Mouse (Mus musculus) gastrocnemius, postnatal 36 days (tissue): ENCODE results near the gene Col7a1. TPM values are rescaled to one million over a fixed set of nuclear protein-coding genes. Genes with fewer than 3 reads are reported as not detected.

Source experiments
- DNase-seq, 2 experiments: peaks; one replicate each; pipeline ENCODE4 v3.0.0; 2022
- intact Hi-C: fragments of 180-260 bp; cut with DNase I; formaldehyde crosslinking; loops from one replicate; pipeline ENCODE4 v1.15.1; 2025
- long read RNA-seq, 2 experiments: library from polyadenylated mRNA; stranded (forward); transcript quantifications; one replicate each; pipeline ENCODE4 v2.0.0; 2021
- total RNA-seq, 2 experiments: library from RNA; stranded (reverse); gene quantifications; 2 replicates each; pipeline ENCODE4 v1.2.3; 2021

Gene Col7a1
- 1 to 10 TPM; 2.4 TPM for total RNA-seq
- long read RNA-seq, experiment 1, partial matches to known transcripts = 2 of 3 reads
- long read RNA-seq, experiment 1, other reads (novel, unspliced or antisense) = 1 of 3 reads
- long read RNA-seq, experiment 2, partial matches to known transcripts = 1 of 1 reads
- long read RNA-seq, experiment 2, other reads (novel, unspliced or antisense) = 0 of 1 reads

DNA sequence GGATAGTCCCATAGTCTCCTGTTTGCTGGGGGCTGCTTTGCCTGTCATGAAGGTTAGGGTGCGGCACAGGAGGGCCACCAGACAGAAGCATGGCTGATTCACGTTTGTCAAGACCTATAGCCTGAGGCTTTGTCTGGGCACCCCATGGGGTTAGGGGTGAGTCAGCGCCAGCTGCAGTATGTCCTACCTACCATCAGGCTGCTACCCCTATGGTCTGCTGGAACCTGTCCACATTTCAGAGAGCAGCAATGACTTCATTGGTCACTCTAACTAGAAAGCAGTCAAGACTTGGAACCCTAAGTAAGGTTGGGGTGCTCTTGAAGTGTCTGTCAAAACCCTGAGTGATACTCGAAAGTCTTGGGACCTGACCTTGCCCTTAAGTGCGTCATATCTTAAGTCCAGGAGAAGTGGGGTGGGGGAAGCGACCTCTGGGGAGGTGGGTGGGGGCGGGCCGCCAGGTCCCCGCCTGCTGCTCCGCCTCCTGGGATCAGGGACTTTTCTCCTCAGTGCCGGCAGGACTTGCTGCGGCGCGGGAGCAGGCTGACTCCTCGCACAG, at the start of gene Col7a1:
Col7a1 (plus strand) TSS at position 506 of the 556 bp plus-strand sequence.
- intact Hi-C loops = no loop called here
- DNase-seq = no peak

DNA sequence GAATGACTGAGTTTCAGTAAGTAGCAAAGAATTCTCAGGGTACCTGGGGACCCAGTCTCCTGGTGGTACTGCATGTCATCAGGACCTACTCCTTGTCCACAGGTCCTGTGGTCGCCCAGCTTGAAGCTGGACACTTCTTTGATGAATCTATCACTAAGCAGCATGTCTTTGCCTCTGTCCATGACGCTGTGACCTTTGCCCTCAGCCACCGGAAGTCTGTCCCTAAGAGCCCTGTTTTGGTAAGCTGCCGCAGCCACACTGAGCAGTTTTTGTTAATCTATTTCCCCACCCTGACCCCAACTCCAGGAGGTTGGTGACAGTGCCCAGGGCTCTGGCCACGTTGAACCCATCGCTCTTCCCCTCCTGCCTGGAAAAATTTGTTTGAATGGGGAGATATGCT, 41.1 kb upstream of the Col7a1 start:
- intact Hi-C loops = no loop called here
- DNase-seq = no peak

DNA sequence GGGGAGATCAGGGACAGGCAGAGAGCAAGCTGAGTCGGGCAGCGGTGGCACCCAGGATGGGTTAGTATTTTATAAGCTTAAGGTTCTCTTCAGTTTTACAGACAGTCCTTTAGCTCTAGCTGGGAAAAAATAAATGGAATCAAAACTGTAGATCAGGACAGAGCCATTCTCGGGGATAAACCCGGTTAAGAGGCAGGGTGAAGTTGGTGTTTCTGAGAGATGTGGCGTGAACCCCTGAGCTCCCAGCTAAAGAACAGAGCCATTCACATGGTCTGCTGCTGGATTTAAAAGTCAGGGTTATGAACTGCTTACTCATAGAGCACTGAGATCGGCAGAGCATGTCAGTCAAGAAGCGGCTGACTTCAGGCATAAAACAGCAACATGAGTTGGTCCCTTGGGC, 40.2 kb upstream of the Col7a1 start:
- intact Hi-C loops = no loop called here
- DNase-seq = no peak

DNA sequence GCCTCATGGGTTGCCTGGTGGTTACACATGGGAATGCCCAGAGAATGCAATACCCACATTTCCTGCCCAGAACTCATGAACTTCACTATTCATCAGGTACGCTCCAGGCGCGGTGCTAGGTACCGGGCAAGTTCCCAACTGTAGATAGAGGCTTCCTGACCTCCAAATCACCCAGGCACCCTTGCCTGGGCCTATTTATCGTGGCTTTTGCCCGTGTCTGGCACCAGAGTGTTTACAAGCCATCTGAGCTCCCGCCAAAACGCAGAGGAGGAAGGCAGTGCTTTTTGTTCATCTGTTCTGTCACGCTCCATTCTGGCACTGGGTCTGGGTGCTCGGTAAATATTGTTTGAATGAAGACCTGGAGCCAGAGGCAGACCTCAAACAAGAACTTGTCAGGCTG, 39.8 kb upstream of the Col7a1 start:
- no peak for DNase-seq
- intact Hi-C loops = no loop called here

DNA sequence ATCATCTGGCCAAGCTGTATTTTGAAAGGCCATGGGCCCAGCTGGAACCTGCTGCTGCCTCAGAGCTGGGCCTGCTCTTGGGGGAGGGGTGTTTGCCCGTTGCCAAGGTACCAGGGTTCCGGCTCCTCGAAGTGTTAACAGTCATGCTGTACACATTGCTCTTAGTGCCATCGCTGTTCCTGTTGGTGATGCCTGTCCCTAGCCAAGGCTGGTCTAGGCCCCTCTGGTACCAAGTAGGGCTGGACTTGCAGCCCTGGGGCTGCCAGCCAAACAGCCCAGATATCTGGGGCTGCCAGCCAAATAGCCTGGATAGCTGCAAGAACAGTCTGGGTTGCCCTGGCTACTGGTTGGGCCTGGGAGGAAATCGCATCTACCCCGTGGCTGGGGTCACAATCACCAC, 38.9 kb upstream of the Col7a1 start, which contains the start of gene Tmem89:
Tmem89 (plus strand) TSS at position 129 of the 400 bp plus-strand sequence.
- no peak for DNase-seq
- intact Hi-C loops = no loop called here

DNA sequence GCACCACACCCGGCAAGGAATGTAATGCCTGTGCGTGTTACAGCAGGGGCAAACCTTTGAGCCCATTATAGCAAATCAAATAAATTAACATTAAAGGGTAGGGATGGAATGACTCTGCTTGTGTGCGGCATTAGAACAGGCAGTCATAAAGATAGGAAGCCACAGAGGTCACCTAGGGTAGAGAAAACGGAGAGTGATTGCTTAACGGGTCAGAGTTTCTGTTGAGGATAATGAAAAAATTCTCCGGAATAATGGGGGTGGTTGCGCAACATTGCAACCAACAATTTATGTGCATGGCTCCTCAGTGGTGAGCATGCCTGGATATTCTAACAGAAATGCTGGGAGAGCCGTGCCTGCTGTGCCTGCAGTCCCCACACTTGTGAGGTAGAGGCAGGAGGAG, 27.5 kb upstream of the Col7a1 start:
- DNase-seq = no peak

DNA sequence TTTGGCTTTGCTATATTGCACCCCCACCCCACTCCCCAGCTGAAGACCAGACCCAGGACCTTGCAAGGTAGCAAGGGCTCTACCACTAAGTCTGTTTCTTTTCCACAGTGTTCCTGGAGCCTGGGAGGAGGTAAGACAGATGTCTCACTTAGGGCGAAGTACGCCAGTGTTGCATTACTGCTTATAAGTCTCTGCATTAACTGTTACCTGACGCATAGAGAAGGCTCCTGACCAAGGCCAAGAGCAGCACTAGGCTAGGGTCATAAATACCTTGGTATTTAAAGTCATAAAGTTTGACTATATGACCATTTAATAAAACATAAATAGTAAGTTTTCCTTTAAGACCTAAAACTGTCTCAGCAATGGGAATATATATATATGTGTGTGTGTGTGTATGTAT, 25.0 kb upstream of the Col7a1 start:
- intact Hi-C loops = no loop called here
- no peak for DNase-seq

More for the DNA sequence above, 27.5 kb upstream of the Col7a1 start:
- intact Hi-C loops = no loop called here

DNA sequence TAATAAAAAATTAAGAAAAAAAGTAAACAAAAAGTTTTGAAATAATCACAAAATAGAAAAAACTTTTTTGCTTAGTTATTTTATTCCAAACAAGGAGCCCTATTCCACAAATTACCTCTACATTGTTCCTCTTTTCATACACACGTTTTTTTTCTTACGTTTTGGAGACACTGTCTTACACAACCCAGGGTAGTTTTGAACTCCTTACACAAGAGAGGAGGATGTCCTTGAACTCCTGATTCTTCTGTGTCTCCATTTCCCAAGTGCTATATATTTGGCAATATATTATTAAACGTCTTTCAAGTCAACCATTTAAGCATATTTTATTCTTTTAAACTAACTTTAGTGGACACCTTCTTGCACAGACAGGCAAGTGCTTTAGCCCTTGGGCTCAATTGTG, 17.4 kb upstream of the Col7a1 start:
- DNase-seq = no peak
- intact Hi-C loops = no loop called here

DNA sequence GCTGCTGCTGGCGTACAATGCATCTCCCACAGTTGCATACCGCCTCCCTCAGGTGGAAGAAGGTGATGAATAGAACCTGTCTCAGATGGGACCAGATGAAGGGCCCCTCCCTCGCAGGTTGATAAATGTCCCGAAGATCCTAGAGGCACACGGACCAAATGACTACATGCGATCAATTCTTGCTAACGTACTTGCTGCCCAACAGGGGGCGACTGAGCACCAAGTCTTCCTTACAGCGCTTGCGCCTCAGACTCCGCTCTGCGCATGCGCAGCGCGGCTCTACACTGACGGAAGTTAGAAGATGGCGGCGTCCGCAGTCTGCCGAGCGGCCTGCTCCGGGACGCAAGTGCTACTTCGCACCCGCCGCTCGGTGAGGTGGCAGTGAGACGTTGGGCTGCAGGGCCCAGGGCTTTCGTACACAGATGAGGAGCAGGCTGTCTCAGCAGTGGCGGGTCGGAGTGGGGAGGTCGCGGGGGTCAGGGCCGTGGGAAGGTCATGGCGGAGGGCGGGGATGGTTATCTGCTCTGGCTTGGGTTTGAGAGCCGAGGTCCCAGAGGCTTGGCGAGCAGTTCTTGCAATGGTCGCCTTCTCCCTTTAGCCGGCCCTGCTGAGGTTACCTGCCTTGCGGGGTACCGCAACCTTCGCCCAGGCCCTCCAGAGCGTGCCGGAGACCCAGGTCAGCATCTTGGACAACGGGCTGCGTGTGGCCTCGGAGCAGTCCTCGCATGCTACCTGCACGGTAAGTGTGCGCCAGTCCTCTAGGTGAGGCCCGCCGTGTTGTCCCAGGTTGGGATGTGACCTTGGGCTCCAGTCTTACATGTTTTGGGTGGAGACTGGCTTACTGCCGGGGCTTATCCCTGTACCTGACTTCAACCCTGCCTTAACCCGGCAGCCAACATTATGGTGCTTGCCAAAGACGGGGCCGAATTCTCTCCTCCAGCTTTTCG, 16.7 kb upstream of the Col7a1 start, which contains the start of gene Uqcrc1:
Uqcrc1 (plus strand) TSS at position 216 of the 947 bp plus-strand sequence.
- DNase-seq = peak; percentile 91 to 93
- intact Hi-C loops = no loop called here

DNA sequence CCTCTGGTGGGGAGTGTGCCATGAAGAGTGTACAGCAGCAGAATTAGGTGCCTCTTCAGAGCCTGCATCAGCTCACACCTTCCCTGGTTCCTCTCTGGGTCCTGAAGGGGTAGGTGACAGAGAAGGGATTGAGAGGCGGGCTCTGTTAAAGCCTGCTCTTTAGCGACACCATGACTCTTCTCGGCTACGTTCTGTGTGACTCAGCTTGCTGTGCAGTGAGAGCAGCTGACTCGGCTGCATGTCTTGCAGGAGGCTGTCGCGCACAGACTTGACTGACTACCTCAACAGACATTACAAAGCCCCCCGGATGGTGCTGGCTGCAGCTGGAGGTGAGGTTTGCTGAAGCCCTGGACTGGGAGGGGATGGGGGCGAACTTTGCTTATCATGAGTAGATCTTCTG, 8.3 kb upstream of the Col7a1 start:
- DNase-seq = no peak
- intact Hi-C loops = no loop called here

DNA sequence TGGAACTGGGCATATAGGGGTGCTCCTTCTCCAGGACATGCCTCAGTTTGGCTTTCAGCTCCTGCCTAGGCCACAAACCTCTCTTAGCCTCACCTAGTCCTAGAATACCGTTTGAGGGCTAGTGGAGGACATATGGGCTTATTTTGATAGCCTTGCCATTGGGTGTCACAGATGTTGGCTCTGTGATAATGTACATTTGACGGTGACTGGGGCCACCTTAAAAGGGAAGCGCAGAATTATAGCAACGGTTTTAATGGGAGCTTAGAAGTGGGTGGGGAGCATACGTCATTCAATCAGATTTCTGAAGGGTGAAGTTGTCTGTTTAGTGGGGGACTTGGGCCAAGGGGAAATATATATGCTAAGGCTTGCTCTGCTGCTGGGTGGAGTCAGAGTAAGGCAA, 7.8 kb upstream of the Col7a1 start:
- DNase-seq = no peak
- intact Hi-C loops = no loop called here

DNA sequence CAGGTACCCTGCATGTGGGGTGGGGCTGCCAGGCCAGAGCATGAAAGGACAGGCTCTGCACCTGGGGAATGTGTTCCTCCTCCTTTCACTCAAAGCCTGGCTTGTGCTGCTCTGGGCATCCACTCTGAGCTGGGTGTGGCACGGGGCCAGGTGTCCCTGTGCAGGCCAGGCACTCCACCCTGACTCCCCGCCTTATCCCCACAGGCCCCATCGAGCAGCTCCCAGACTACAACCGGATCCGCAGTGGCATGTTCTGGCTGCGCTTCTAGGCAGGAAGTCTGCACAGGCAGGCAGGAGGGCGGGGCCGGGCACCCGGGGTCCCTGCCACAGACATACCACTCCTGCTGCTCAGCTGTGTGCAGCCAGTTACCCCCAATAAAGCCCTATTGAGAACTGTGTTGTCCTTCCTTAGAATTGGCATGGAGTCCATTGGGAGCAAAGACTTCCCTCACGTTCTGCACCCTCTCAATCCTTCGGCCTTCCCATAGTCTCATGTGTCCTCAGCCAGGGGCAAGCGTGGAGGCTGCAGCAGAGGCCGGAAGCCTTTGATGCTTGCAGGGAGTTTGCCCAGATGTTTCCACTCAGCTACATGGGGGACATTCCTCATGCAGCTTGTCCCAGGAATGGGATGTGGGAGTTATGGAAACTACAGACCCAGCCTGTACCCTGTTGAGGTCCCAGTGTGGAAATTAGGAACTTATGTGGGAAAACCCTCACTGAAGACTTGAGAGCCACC, 4.0 kb upstream of the Col7a1 start:
- peak; percentile 39 to 56 for DNase-seq
- intact Hi-C loops = no loop called here

DNA sequence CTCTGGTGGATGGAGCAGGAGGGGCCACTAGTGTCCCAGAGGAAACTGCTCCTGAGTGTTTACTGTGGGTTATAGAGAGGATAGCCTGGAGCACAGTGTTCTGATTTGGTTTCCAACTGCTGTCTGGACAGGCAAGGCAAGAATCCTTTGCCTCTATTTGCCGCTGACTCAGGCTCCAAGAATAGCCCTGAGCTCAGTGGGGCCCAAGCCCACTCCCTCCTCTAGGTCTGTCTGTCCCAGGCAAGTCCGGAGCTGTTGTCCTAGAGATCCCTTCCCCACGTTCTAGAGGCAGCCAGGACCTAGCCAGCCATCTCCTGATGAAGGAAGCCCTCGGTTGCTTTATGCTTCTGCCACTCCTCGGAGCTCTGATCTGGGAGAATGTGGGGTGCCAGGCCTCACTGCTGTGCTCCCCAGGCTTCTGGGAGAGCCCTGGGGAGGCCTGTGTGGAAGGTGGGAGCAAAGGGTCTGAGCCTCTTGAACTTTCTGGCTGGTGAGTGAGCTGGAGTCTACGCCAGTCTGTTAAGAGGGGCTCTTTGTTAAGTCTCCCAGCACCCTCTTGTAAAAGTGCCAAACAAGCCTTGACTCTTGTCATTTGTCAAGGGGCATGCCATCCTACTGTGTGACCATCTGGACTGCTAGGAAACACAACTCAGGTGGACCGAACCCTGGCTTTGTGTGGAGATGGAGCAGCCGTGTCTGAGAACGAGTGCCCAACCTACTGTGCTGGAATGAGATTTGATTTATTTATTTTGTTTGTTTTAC, 3.2 kb upstream of the Col7a1 start:
- DNase-seq = peak in 1 of 2 experiments; percentile 32
- intact Hi-C loops = no loop called here

DNA sequence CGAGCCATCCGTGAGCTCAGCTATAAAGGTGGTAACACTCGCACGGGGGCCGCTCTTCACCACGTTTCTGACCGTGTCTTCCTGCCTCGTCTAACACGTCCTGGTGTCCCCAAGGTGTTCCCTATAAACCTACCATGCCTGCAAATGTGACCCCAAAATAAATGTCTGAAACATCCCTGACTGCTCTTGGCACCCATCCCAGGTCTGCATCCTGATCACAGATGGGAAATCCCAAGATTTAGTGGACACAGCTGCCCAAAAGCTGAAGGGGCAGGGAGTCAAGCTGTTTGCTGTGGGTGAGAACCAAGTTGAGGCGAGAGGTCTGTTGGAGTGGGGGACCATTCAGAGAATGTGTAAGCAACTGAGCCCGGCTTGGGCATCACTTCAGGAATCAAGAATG, 1.9 kb downstream of the Col7a1 start:
- no peak for DNase-seq
- intact Hi-C loops = no loop called here

DNA sequence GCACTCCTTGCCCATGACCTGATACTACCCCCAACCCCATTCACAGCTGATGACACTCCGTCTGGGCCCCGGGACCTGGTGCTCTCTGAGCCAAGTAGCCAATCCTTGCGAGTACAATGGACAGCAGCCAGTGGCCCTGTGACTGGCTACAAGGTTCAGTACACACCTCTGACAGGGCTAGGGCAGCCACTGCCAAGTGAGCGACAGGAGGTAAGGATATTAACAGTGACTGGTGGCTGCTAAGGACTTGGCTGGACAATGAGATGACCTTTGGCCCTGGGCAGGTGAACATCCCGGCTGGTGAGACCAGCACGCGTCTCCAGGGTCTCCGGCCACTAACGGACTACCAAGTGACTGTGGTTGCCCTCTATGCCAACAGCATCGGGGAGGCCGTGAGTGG, 2.5 kb downstream of the Col7a1 start:
- DNase-seq = no peak
- intact Hi-C loops = no loop called here

DNA sequence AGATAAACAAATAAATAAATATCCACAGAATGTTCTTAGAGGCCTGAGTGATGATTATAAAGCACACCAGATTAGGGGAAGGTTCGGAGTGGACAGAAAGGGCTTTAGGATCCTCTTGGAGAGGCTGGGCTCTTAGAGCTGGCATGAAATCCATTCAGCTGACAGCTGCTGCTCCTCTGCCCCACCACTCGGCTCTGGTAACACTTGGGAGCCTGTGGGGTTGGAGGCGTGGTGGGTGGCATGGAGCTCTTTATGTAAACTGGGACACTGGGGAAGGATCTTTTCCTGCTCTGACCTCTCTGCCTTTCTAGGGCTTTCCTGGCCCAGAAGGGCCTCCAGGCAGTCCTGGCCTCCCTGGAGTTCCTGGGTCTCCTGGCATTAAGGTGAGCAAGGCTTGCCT, 10.2 kb downstream of the Col7a1 start:
- DNase-seq = no peak
- intact Hi-C loops = no loop called here

DNA sequence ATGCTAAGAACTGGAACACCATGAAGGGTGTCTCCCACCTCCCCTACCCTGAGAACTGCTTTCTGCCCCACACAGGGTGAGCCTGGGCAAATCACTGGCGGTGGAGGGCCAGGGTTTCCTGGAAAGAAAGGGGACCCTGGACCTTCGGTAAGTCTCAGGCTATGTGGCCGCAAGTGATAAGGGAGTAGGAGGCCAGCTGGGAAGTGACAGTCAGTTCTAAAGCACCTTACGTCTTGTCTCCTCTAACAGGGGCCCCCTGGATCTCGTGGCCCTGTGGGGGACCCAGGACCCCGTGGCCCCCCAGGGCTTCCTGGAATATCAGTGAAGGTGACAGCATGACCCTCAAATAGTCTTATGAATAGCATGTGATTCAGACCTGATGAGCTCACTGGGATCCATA, 11.0 kb downstream of the Col7a1 start:
- intact Hi-C loops = no loop called here
- DNase-seq = no peak

DNA sequence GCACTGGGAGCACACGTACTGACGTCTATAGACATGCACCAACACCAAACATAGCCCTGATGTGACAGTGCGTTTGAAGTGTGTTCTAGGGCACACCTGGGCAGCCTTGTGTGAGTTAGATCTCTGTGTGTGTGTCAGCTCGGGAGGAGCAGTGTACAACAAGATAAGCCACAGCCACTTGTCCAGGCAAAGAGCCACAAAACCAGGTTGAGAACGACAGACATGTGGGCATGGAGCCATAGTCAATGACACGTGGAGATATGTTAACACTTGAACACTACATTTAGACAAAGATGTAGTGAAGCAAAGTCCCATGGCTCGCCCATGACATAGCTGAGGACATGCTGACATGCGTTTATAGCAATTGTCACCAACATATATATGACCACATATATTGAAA, 17.2 kb downstream of the Col7a1 start:
- intact Hi-C loops = no loop called here
- DNase-seq = no peak

DNA sequence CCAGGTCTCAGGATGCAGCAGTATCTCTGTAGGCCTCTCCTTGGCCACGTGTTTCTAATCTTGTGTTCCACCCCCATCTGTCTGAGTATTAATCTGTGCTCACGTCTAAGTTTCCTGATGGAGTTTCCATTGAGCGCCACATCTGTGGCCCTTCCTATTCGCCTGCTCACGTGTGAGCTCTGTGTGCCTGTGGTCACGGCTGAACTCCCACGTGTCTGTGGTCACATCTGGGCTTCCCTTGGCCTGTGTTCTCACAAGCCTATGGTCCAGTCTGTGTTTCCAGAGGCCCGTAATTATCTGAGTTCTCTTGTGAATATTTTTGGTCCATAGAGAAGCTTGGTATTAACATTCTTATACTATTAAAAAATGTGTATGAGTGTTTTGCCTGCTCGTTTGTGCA, 23.1 kb downstream of the Col7a1 start:
- no peak for DNase-seq
- intact Hi-C loops = no loop called here

DNA sequence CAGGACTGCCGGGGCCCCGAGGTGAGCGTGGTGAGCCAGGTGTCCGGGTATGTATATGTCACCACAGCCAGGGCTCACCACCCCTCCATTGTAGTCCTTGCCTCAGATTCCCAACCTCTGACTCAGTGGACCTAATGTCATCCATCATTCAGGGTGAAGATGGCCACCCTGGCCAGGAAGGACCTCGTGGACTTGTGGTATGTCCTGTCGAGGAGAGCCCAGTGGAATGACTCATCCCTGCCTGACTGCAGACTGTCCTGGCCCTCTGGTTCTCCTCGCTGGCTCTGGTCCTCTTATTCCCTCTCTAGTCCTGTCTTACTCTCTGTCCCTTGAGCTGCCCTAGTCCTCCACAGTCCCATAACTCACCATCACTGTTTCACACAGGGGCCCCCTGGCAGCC, 24.6 kb downstream of the Col7a1 start:
- intact Hi-C loops = no loop called here
- DNase-seq = no peak
